Mouse (Mus musculus) liver, embryonic 14.5 days (tissue): Measurements from ENCODE around the gene Armh3. TPM values are rescaled to one million over a fixed set of nuclear protein-coding genes. Genes with fewer than 3 reads are reported as not detected.
A peak's percentile ranks its signal among the peaks of the same experiment; 100 is the strongest.

ENCODE experiments used
- ATAC-seq: fragments of 200-750 bp; cut with Nextera tagmentation; 2 replicates; pipeline ENCODE4 v1.8.0; 2017; ENCODE audit warnings: moderate number of reproducible peaks, mild to moderate bottlenecking, moderate library complexity; ENCODE audit not compliant: insufficient read depth
- DNase-seq, 3 experiments: peaks; one replicate each; pipeline ENCODE4 v3.0.0-alpha.2; 2012 to 2013; ENCODE audit warnings: low read depth in 3 of 3, low spot score in 3 of 3
- H3K27ac ChIP-seq: fragments of 300-500 bp; sonication (generic); 2 replicates; pipeline ENCODE4 v1.5.1; 2014; ENCODE audit warnings: moderate library complexity, mild to moderate bottlenecking, control low read depth, inconsistent platforms
- H3K27me3 ChIP-seq: fragments of 300-500 bp; sonication (generic); 2 replicates; pipeline ENCODE4 v1.6.1; 2014; ENCODE audit warnings: mild to moderate bottlenecking, low read length, moderate library complexity; ENCODE audit not compliant: control insufficient read depth, insufficient read depth
- H3K36me3 ChIP-seq: fragments of 300-500 bp; sonication (generic); replicated peaks from 2 replicates; pipeline ENCODE4 v1.6.1; 2014; ENCODE audit warnings: low read depth; ENCODE audit not compliant: control insufficient read depth, insufficient read depth
- H3K4me1 ChIP-seq, 2 experiments: fragments of 200-500 bp in 1 of 2; fragments of 300-500 bp in 1 of 2; sonication (generic) in 1 of 2; replicated peaks; 2 replicates each; pipeline ENCODE4 v1.6.1; 2012 to 2014; ENCODE audit warnings: antibody characterized with exemption in 1 of 2, inconsistent platforms in 1 of 2, low read length in 1 of 2; ENCODE audit not compliant: control insufficient read depth in 2 of 2, insufficient read depth in 2 of 2
- H3K4me2 ChIP-seq: fragments of 300-500 bp; sonication (generic); 2 replicates; pipeline ENCODE4 v1.6.1; 2014; ENCODE audit warnings: low read depth, mild to moderate bottlenecking, control low read depth, moderate library complexity
- H3K4me3 ChIP-seq, 2 experiments: fragments of 200-500 bp in 1 of 2; fragments of 300-500 bp in 1 of 2; sonication (generic) in 1 of 2; 2 replicates each; pipeline ENCODE4 v1.5.1; 2012 to 2014; ENCODE audit warnings: low read depth in 2 of 2, low read length in 2 of 2, mild to moderate bottlenecking in 2 of 2, control low read depth in 1 of 2, inconsistent platforms in 1 of 2, moderate library complexity in 1 of 2; ENCODE audit not compliant: insufficient read depth in 1 of 2
- H3K9ac ChIP-seq: fragments of 300-500 bp; sonication (generic); replicated peaks from 2 replicates; pipeline ENCODE4 v1.6.1; 2014; ENCODE audit warnings: mild to moderate bottlenecking, control low read depth, moderate library complexity
- H3K9me3 ChIP-seq: fragments of 300-500 bp; sonication (generic); 2 replicates; pipeline ENCODE4 v1.6.1; 2016; ENCODE audit warnings: low read length, mixed read lengths; ENCODE audit not compliant: control insufficient read depth
- CTCF ChIP-seq: IDR thresholded peaks from 2 replicates; pipeline ENCODE4 v1.5.1; 2016; ENCODE audit warnings: antibody characterized with exemption, low read depth, control low read depth
- EP300 ChIP-seq: IDR thresholded peaks from 2 replicates; pipeline ENCODE4 v1.6.1; 2016; ENCODE audit warnings: antibody characterized with exemption, low read depth
- WGBS: fragments of 180-500 bp; shearing (Covaris S2); extraction: QIAGEN DNeasy Blood & Tissue Kit; methylation state at CpG from one replicate; pipeline ENCODE4 v1.1.7; 2014; ENCODE audit not compliant: insufficient replicate concordance; 5-methylcytosine and 5-hydroxymethylcytosine counted together
- polyA plus RNA-seq, 2 experiments: library from polyadenylated mRNA; depleted of rRNA in 1 of 2; stranded (reverse) in 1 of 2; unstranded in 1 of 2; fragments of >200 nt; fragmentation: Nextera tagmentation in 1 of 2; extraction: Ambion mirVana in 1 of 2; gene quantifications; 2 replicates each; pipeline versions ENCODE4 v1.2.1 to v1.2.3; 2012 to 2014

The Armh3 gene
- polyA plus RNA-seq, 2 experiments: 2.2 to 2.8 TPM

DNA sequence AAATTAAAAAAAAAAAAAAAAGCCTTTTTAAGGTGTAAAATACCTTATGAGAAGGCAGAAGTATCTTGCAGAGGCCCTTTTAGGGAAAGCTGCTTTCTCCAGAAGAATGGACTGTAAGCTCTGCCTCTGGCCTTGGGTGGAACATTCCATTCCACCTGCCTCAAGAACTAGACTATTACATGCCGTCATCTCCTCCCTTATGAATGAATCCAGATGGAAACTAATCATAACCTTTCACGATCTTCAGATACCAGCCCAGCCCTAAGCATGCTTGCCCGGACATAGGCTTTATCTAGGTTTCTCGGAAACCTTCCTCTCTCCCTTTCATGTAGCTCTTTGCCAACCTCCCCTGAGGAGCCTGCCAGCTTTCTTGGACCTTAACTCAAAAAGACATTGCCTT is 210.0 kb downstream of the Armh3 start:
- no peaks in the 10 kb centered on the region for H3K36me3 ChIP-seq
- H3K4me1 ChIP-seq: peaks cover 10 to 28% of the 10 kb centered on the region in 2 experiments
- DNase-seq (no peak), ATAC-seq (no peak)
- 41% methylated on average over 4 of the region's 4 CpGs for WGBS
- H3K9me3 ChIP-seq: no peaks in the 10 kb centered on the region
- H3K27ac ChIP-seq: no peak overlapping the region
- no peak overlapping the region for H3K9ac ChIP-seq
- H3K4me3 ChIP-seq: no peak overlapping the region
- H3K4me2 ChIP-seq: no peak overlapping the region
- no peaks in the 10 kb centered on the region for H3K27me3 ChIP-seq
- TF ChIP-seq CTCF (no peak), EP300 (no peak)

- H3K27ac ChIP-seq: no peak overlapping the region
- no peak overlapping the region for H3K9ac ChIP-seq
- no peaks in the 10 kb centered on the region for H3K27me3 ChIP-seq
- 63% methylated on average over 3 of the region's 3 CpGs for WGBS
- no peaks in the 10 kb centered on the region for H3K36me3 ChIP-seq
- H3K4me3 ChIP-seq: no peak overlapping the region
- DNase-seq (no peak), ATAC-seq (no peak)
- H3K4me1 ChIP-seq: peaks cover 10 to 28% of the 10 kb centered on the region in 2 experiments
- no peaks in the 10 kb centered on the region for H3K9me3 ChIP-seq
- no peak overlapping the region for H3K4me2 ChIP-seq
- TF ChIP-seq CTCF (no peak), EP300 (no peak)
These were observed 210.8 kb downstream of the Armh3 start for GRCm38 (mm10) chr19:45787450-45787849.

- H3K4me3 ChIP-seq: no peak overlapping the region
- peaks cover 11% of the 10 kb centered on the region for H3K36me3 ChIP-seq
- peaks cover 20 to 33% of the 10 kb centered on the region in 2 experiments for H3K4me1 ChIP-seq
- DNase-seq (no peak), ATAC-seq (no peak)
- no peaks in the 10 kb centered on the region for H3K27me3 ChIP-seq
- no peaks in the 10 kb centered on the region for H3K9me3 ChIP-seq
- H3K9ac ChIP-seq: no peak overlapping the region
- no peak overlapping the region for H3K4me2 ChIP-seq
- H3K27ac ChIP-seq: no peak overlapping the region
- no peak for TF ChIP-seq CTCF
- no peak for TF ChIP-seq EP300
- WGBS: 56% methylated on average over 3 of the region's 3 CpGs
These were observed 212.8 kb downstream of the Armh3 start for GRCm38 (mm10) chr19:45785470-45785869.

- peak overlapping the region; percentile 68 to 79 for H3K4me3 ChIP-seq
- no peaks in the 10 kb centered on the region for H3K27me3 ChIP-seq
- DNase-seq (no peak), ATAC-seq (peak; percentile 4; the same call in 1 of the 2 replicates)
- no peaks in the 10 kb centered on the region for H3K9me3 ChIP-seq
- peaks cover 23% of the 10 kb centered on the region for H3K36me3 ChIP-seq
- H3K9ac ChIP-seq: peak overlapping the region; percentile 79
- peak overlapping the region; percentile 89 for H3K27ac ChIP-seq
- WGBS: 37% methylated on average over 17 of the region's 17 CpGs
- peaks cover 16 to 24% of the 10 kb centered on the region in 2 experiments for H3K4me1 ChIP-seq
- TF ChIP-seq EP300 (no peak), CTCF (no peak)
- H3K4me2 ChIP-seq: peak overlapping the region; percentile 80
These were observed 214.2 kb downstream of the Armh3 start for GRCm38 (mm10) chr19:45783933-45784576.

GRCm38 (mm10) chr19:45783181-45783932 is 214.9 kb downstream of the Armh3 start, which contains the start of gene Mgea5:
Mgea5 (minus strand) TSS chr19:45783837.
- peak within 1 kb of the TSS; percentile 96 for H3K4me2 ChIP-seq
- H3K9ac ChIP-seq: peak within 1 kb of the TSS; percentile 92
- DNase-seq (peak; percentile 98 to 99 (median 98)), ATAC-seq (peak; percentile 95)
- H3K27ac ChIP-seq: peak within 1 kb of the TSS; percentile 89
- WGBS: under 1% methylated on average over 66 of the region's 71 CpGs
- TF ChIP-seq CTCF (peak; percentile 10; the same call in 1 of the 2 replicates), EP300 (peak; percentile 76)
- peaks cover 30% of the 10 kb centered on the region for H3K36me3 ChIP-seq
- peaks cover 16 to 22% of the 10 kb centered on the region in 2 experiments for H3K4me1 ChIP-seq
- no peaks in the 10 kb centered on the region for H3K9me3 ChIP-seq
- no peaks in the 10 kb centered on the region for H3K27me3 ChIP-seq
- H3K4me3 ChIP-seq: peak within 1 kb of the TSS; percentile 68 to 79
